Mouse (Mus musculus): ENCODE results near the gene Cpeb1. TPM values are rescaled to one million over a fixed set of nuclear protein-coding genes. Genes with fewer than 3 reads are reported as not detected.

The Cpeb1 gene
- polyA plus RNA-seq, 1 experiment = not detected

GRCm38 (mm10) chr7:81379363-81379762, 75.9 kb downstream of the Cpeb1 start:
- no peaks in the 10 kb centered on the region for H3K36me3 ChIP-seq (ENCODE audit: control insufficient read depth)
- TF ChIP-seq TAL1 (IDR thresholded peaks at IDR 0.05; ENCODE audit: low read length) (no peak), GATA1 (IDR thresholded peaks at IDR 0.05; ENCODE audit: low read length) (no peak)
- H3K9me3 ChIP-seq (ENCODE audit: control insufficient read depth, low read length) = no peaks in the 10 kb centered on the region
- H3K27me3 ChIP-seq (ENCODE audit: control insufficient read depth) = no peaks in the 10 kb centered on the region
- no peaks in the 10 kb centered on the region for H3K4me1 ChIP-seq (ENCODE audit: control insufficient read depth)
- H3K4me3 ChIP-seq (replicated peaks) = no peak overlapping the region

- TF ChIP-seq GATA1 (IDR thresholded peaks at IDR 0.05; ENCODE audit: low read length) (no peak), TAL1 (IDR thresholded peaks at IDR 0.05; ENCODE audit: low read length) (no peak)
- Histone ChIP-seq H3K9me3 (ENCODE audit: control insufficient read depth, low read length) (no peaks in the 10 kb centered on the region), H3K36me3 (ENCODE audit: control insufficient read depth) (no peaks in the 10 kb centered on the region), H3K4me3 (replicated peaks) (no peak overlapping the region), H3K27me3 (ENCODE audit: control insufficient read depth) (peaks cover 10% of the 10 kb centered on the region), H3K4me1 (ENCODE audit: control insufficient read depth) (peaks cover 2% of the 10 kb centered on the region; the same call in 1 of the 2 replicates)
Measured at GRCm38 (mm10) chr7:81372337-81372920, 82.8 kb downstream of the Cpeb1 start.

GRCm38 (mm10) chr7:81371811-81372210, 83.5 kb downstream of the Cpeb1 start:
- TF ChIP-seq GATA1 (IDR thresholded peaks at IDR 0.05; ENCODE audit: low read length) = no peak
- TF ChIP-seq TAL1 (IDR thresholded peaks at IDR 0.05; ENCODE audit: low read length) = no peak
- H3K36me3 ChIP-seq (ENCODE audit: control insufficient read depth) = no peaks in the 10 kb centered on the region
- no peaks in the 10 kb centered on the region for H3K9me3 ChIP-seq (ENCODE audit: control insufficient read depth, low read length)
- peaks cover 10% of the 10 kb centered on the region for H3K27me3 ChIP-seq (ENCODE audit: control insufficient read depth)
- peaks cover 2% of the 10 kb centered on the region; the same call in 1 of the 2 replicates for H3K4me1 ChIP-seq (ENCODE audit: control insufficient read depth)
- H3K4me3 ChIP-seq (replicated peaks) = no peak overlapping the region

GRCm38 (mm10) chr7:81369724-81370123, 85.5 kb downstream of the Cpeb1 start:
- no peaks in the 10 kb centered on the region for H3K9me3 ChIP-seq (ENCODE audit: control insufficient read depth, low read length)
- no peak overlapping the region for H3K4me3 ChIP-seq (replicated peaks)
- no peak for TF ChIP-seq GATA1 (IDR thresholded peaks at IDR 0.05; ENCODE audit: low read length)
- TF ChIP-seq TAL1 (IDR thresholded peaks at IDR 0.05; ENCODE audit: low read length) = no peak
- H3K36me3 ChIP-seq (ENCODE audit: control insufficient read depth) = no peaks in the 10 kb centered on the region
- peaks cover 10% of the 10 kb centered on the region for H3K27me3 ChIP-seq (ENCODE audit: control insufficient read depth)
- peaks cover 2% of the 10 kb centered on the region; the same call in 1 of the 2 replicates for H3K4me1 ChIP-seq (ENCODE audit: control insufficient read depth)

- Histone ChIP-seq H3K9me3 (ENCODE audit: control insufficient read depth, low read length) (no peaks in the 10 kb centered on the region), H3K4me1 (ENCODE audit: control insufficient read depth) (peaks cover 2% of the 10 kb centered on the region; the same call in 1 of the 2 replicates), H3K4me3 (replicated peaks) (no peak overlapping the region), H3K36me3 (ENCODE audit: control insufficient read depth) (no peaks in the 10 kb centered on the region), H3K27me3 (ENCODE audit: control insufficient read depth) (peaks cover 6% of the 10 kb centered on the region)
- TF ChIP-seq GATA1 (IDR thresholded peaks at IDR 0.05; ENCODE audit: low read length) = no peak
Measured at GRCm38 (mm10) chr7:81367946-81368345, 87.3 kb downstream of the Cpeb1 start.

GRCm38 (mm10) chr7:81356975-81357374, 98.3 kb downstream of the Cpeb1 start:
- no peaks in the 10 kb centered on the region for H3K4me1 ChIP-seq (ENCODE audit: control insufficient read depth)
- peaks cover 7% of the 10 kb centered on the region for H3K27me3 ChIP-seq (ENCODE audit: control insufficient read depth)
- no peaks in the 10 kb centered on the region for H3K9me3 ChIP-seq (ENCODE audit: control insufficient read depth, low read length)
- H3K4me3 ChIP-seq (replicated peaks) = no peak overlapping the region
- TF ChIP-seq TAL1 (IDR thresholded peaks at IDR 0.05; ENCODE audit: low read length) (no peak), GATA1 (IDR thresholded peaks at IDR 0.05; ENCODE audit: low read length) (no peak)
- H3K36me3 ChIP-seq (ENCODE audit: control insufficient read depth) = no peaks in the 10 kb centered on the region

GRCm38 (mm10) chr7:81356360-81356759, 98.9 kb downstream of the Cpeb1 start:
- no peaks in the 10 kb centered on the region for H3K4me1 ChIP-seq (ENCODE audit: control insufficient read depth)
- peaks cover 6% of the 10 kb centered on the region for H3K27me3 ChIP-seq (ENCODE audit: control insufficient read depth)
- H3K9me3 ChIP-seq (ENCODE audit: control insufficient read depth, low read length) = no peaks in the 10 kb centered on the region
- no peak overlapping the region for H3K4me3 ChIP-seq (replicated peaks)
- TF ChIP-seq GATA1 (IDR thresholded peaks at IDR 0.05; ENCODE audit: low read length) (no peak), TAL1 (IDR thresholded peaks at IDR 0.05; ENCODE audit: low read length) (no peak)
- no peaks in the 10 kb centered on the region for H3K36me3 ChIP-seq (ENCODE audit: control insufficient read depth)

GRCm38 (mm10) chr7:81355746-81356145, 99.5 kb downstream of the Cpeb1 start:
- Histone ChIP-seq H3K4me1 (ENCODE audit: control insufficient read depth) (no peaks in the 10 kb centered on the region), H3K4me3 (replicated peaks) (no peak overlapping the region), H3K36me3 (ENCODE audit: control insufficient read depth) (no peaks in the 10 kb centered on the region), H3K27me3 (ENCODE audit: control insufficient read depth) (peaks cover 6% of the 10 kb centered on the region), H3K9me3 (ENCODE audit: control insufficient read depth, low read length) (no peaks in the 10 kb centered on the region)
- TF ChIP-seq GATA1 (IDR thresholded peaks at IDR 0.05; ENCODE audit: low read length) (no peak), TAL1 (IDR thresholded peaks at IDR 0.05; ENCODE audit: low read length) (no peak)

GRCm38 (mm10) chr7:81351826-81352225, 103.4 kb downstream of the Cpeb1 start:
- no peaks in the 10 kb centered on the region for H3K36me3 ChIP-seq (ENCODE audit: control insufficient read depth)
- no peak for TF ChIP-seq TAL1 (IDR thresholded peaks at IDR 0.05; ENCODE audit: low read length)
- no peak for TF ChIP-seq GATA1 (IDR thresholded peaks at IDR 0.05; ENCODE audit: low read length)
- H3K4me1 ChIP-seq (ENCODE audit: control insufficient read depth) = no peaks in the 10 kb centered on the region
- no peaks in the 10 kb centered on the region for H3K9me3 ChIP-seq (ENCODE audit: control insufficient read depth, low read length)
- H3K27me3 ChIP-seq (ENCODE audit: control insufficient read depth) = peaks cover 13% of the 10 kb centered on the region
- H3K4me3 ChIP-seq (replicated peaks) = no peak overlapping the region

GRCm38 (mm10) chr7:81348206-81348605, 107.1 kb downstream of the Cpeb1 start:
- Histone ChIP-seq H3K27me3 (ENCODE audit: control insufficient read depth) (peaks cover 10% of the 10 kb centered on the region), H3K9me3 (ENCODE audit: control insufficient read depth, low read length) (no peaks in the 10 kb centered on the region), H3K4me1 (ENCODE audit: control insufficient read depth) (peaks cover 21% of the 10 kb centered on the region), H3K36me3 (ENCODE audit: control insufficient read depth) (peaks cover 13% of the 10 kb centered on the region), H3K4me3 (replicated peaks) (no peak overlapping the region)
- TF ChIP-seq GATA1 (IDR thresholded peaks at IDR 0.05; ENCODE audit: low read length) (no peak), TAL1 (IDR thresholded peaks at IDR 0.05; ENCODE audit: low read length) (no peak)
